Mouse (Mus musculus): ENCODE measurements around the gene Arvcf.

DNA sequence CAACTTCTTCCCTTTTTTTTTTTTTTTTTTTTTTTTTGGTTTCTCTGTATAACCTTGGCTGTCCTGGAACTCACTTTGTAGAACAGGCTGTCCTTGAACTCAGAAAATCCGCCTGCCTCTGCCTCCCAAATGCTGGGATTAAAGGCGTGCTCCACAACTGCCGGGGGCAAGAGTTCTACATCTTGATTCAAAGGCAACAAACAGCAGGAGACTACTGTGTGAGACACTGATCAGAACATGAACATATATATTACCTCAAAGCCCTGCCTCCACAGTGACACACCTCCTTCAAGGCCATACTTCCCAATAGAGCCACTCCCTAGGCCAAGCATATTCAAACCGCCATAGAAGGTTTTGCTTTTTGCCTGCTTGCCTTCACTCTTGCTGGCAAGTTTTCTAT lies 25.6 kb downstream of the Arvcf start:
- TF ChIP-seq CTCF (IDR thresholded peaks at IDR 0.05; ENCODE audit: borderline replicate concordance, insufficient read depth, low read depth, low read length) (no peak), POLR2A (IDR thresholded peaks at IDR 0.05; ENCODE audit: borderline replicate concordance, insufficient read depth, low read length) (no peak)
